Mouse (Mus musculus): ENCODE results near the gene Stk11. TPM values are rescaled to one million over a fixed set of nuclear protein-coding genes. Genes with fewer than 3 reads are reported as not detected.

Gene Stk11
- polyA plus RNA-seq, 1 experiment from 2014 or later = 10.0 TPM

GRCm38 (mm10) chr10:80139975-80140665 is 24.5 kb downstream of the Stk11 start:
- Histone ChIP-seq H3K9ac (no peak overlapping the region), H3K4me2 (peak overlapping the region; percentile 99; the same call in 1 of the 2 replicates), H3K27ac (peak overlapping the region; percentile 87; the same call in 1 of the 2 replicates), H3K36me3 (peaks cover 19% of the 10 kb centered on the region), H3K27me3 (peaks cover 22% of the 10 kb centered on the region), H3K4me3 (peak overlapping the region; percentile 66; the same call in 1 of the 2 replicates), H3K4me1 (replicated peaks) (peaks cover 75% of the 10 kb centered on the region), H3K9me3 (replicated peaks) (no peaks in the 10 kb centered on the region)
- no peak for ATAC-seq (replicated peaks; ENCODE audit: insufficient number of reproducible peaks, insufficient read depth, low FRiP score, low read depth)
- 75% methylated on average over 11 of the region's 11 CpGs for WGBS

- 72% methylated on average over 10 of the region's 10 CpGs for WGBS
- peaks cover 80% of the 10 kb centered on the region for H3K4me1 ChIP-seq (replicated peaks)
- no peaks in the 10 kb centered on the region for H3K9me3 ChIP-seq (replicated peaks)
- H3K36me3 ChIP-seq = peaks cover 24% of the 10 kb centered on the region
- peak within 1 kb of the TSS; percentile 99 for H3K4me2 ChIP-seq
- H3K9ac ChIP-seq = peak within 1 kb of the TSS; percentile 54
- peak within 1 kb of the TSS; percentile 78 for H3K4me3 ChIP-seq
- H3K27ac ChIP-seq = peak within 1 kb of the TSS; percentile 87
- no peak for ATAC-seq (replicated peaks; ENCODE audit: insufficient number of reproducible peaks, insufficient read depth, low FRiP score, low read depth)
- H3K27me3 ChIP-seq = peaks cover 22% of the 10 kb centered on the region
These were observed 25.0 kb downstream of the Stk11 start, which contains the start of gene Cbarp for GRCm38 (mm10) chr10:80140666-80141035. Gene Cbarp, minus strand, starts transcription at chr10:80140835.

GRCm38 (mm10) chr10:80141243-80141642 is 25.6 kb downstream of the Stk11 start:
- Histone ChIP-seq H3K9me3 (replicated peaks) (no peaks in the 10 kb centered on the region), H3K4me3 (peak overlapping the region; percentile 78), H3K27ac (peak overlapping the region; percentile 87), H3K4me1 (replicated peaks) (peaks cover 85% of the 10 kb centered on the region), H3K27me3 (peaks cover 20% of the 10 kb centered on the region), H3K9ac (peak overlapping the region; percentile 54), H3K4me2 (peak overlapping the region; percentile 82), H3K36me3 (peaks cover 30% of the 10 kb centered on the region)
- WGBS = 1% methylated on average over 29 of the region's 29 CpGs
- peak; percentile 69 for ATAC-seq (replicated peaks; ENCODE audit: insufficient number of reproducible peaks, insufficient read depth, low FRiP score, low read depth)

GRCm38 (mm10) chr10:80141786-80142529 is 26.4 kb downstream of the Stk11 start:
- WGBS = 1% methylated on average over 43 of the region's 43 CpGs
- peak; percentile 85 for ATAC-seq (replicated peaks; ENCODE audit: insufficient number of reproducible peaks, insufficient read depth, low FRiP score, low read depth)
- peaks cover 14% of the 10 kb centered on the region for H3K27me3 ChIP-seq
- peaks cover 85% of the 10 kb centered on the region for H3K4me1 ChIP-seq (replicated peaks)
- peak overlapping the region; percentile 82 for H3K4me2 ChIP-seq
- H3K4me3 ChIP-seq = peak overlapping the region; percentile 78
- peaks cover 32% of the 10 kb centered on the region for H3K36me3 ChIP-seq
- H3K9ac ChIP-seq = peak overlapping the region; percentile 90
- peak overlapping the region; percentile 87 for H3K27ac ChIP-seq
- no peaks in the 10 kb centered on the region for H3K9me3 ChIP-seq (replicated peaks)

GRCm38 (mm10) chr10:80142530-80142925 is 26.9 kb downstream of the Stk11 start:
- Histone ChIP-seq H3K4me3 (peak overlapping the region; percentile 78), H3K36me3 (peaks cover 32% of the 10 kb centered on the region), H3K4me1 (replicated peaks) (peaks cover 85% of the 10 kb centered on the region), H3K9me3 (replicated peaks) (no peaks in the 10 kb centered on the region), H3K4me2 (peak overlapping the region; percentile 82), H3K9ac (peak overlapping the region; percentile 90), H3K27ac (peak overlapping the region; percentile 87), H3K27me3 (0 out of 2 replicates have a peak, but pooled peaks cover 9% of the 10 kb centered on the region)
- ATAC-seq (replicated peaks; ENCODE audit: insufficient number of reproducible peaks, insufficient read depth, low FRiP score, low read depth) = no peak
- under 1% methylated on average over 15 of the region's 15 CpGs for WGBS

- 92% methylated on average over 7 of the region's 7 CpGs for WGBS
- H3K9ac ChIP-seq = no peak overlapping the region
- peak overlapping the region; percentile 82; the same call in 1 of the 2 replicates for H3K4me2 ChIP-seq
- H3K4me1 ChIP-seq (replicated peaks) = peaks cover 78% of the 10 kb centered on the region
- H3K4me3 ChIP-seq = peak overlapping the region; percentile 78; the same call in 1 of the 2 replicates
- H3K27ac ChIP-seq = no peak overlapping the region
- 0 out of 2 replicates have a peak, but pooled peaks cover 2% of the 10 kb centered on the region for H3K27me3 ChIP-seq
- ATAC-seq (replicated peaks; ENCODE audit: insufficient number of reproducible peaks, insufficient read depth, low FRiP score, low read depth) = no peak
- no peaks in the 10 kb centered on the region for H3K9me3 ChIP-seq (replicated peaks)
- H3K36me3 ChIP-seq = peaks cover 32% of the 10 kb centered on the region
These were observed 28.1 kb downstream of the Stk11 start for GRCm38 (mm10) chr10:80143664-80144063.

GRCm38 (mm10) chr10:80144159-80144558 is 28.6 kb downstream of the Stk11 start:
- Histone ChIP-seq H3K27ac (no peak overlapping the region), H3K9me3 (replicated peaks) (no peaks in the 10 kb centered on the region), H3K4me3 (no peak overlapping the region), H3K4me2 (no peak overlapping the region), H3K27me3 (no peaks in the 10 kb centered on the region), H3K4me1 (replicated peaks) (peaks cover 73% of the 10 kb centered on the region), H3K36me3 (peaks cover 32% of the 10 kb centered on the region), H3K9ac (no peak overlapping the region)
- no peak for ATAC-seq (replicated peaks; ENCODE audit: insufficient number of reproducible peaks, insufficient read depth, low FRiP score, low read depth)
- 87% methylated on average over 12 of the region's 12 CpGs for WGBS

GRCm38 (mm10) chr10:80144864-80145838 is 29.5 kb downstream of the Stk11 start:
- Histone ChIP-seq H3K4me1 (replicated peaks) (peaks cover 66% of the 10 kb centered on the region), H3K9ac (peak overlapping the region; percentile 41; the same call in 1 of the 2 replicates), H3K9me3 (replicated peaks) (no peaks in the 10 kb centered on the region), H3K4me3 (no peak overlapping the region), H3K4me2 (0 out of 2 replicates have a peak overlapping the region, but pooled peaks have one; percentile 80), H3K36me3 (peaks cover 32% of the 10 kb centered on the region), H3K27me3 (no peaks in the 10 kb centered on the region), H3K27ac (peak overlapping the region; percentile 100)
- no peak for ATAC-seq (replicated peaks; ENCODE audit: insufficient number of reproducible peaks, insufficient read depth, low FRiP score, low read depth)
- WGBS = 72% methylated on average over 20 of the region's 20 CpGs

GRCm38 (mm10) chr10:80145896-80146295 is 30.3 kb downstream of the Stk11 start:
- peak overlapping the region; percentile 80; the same call in 1 of the 2 replicates for H3K4me2 ChIP-seq
- peak overlapping the region; percentile 100 for H3K27ac ChIP-seq
- no peaks in the 10 kb centered on the region for H3K27me3 ChIP-seq
- peak overlapping the region; percentile 41; the same call in 1 of the 2 replicates for H3K9ac ChIP-seq
- H3K4me3 ChIP-seq = no peak overlapping the region
- H3K4me1 ChIP-seq (replicated peaks) = peaks cover 64% of the 10 kb centered on the region
- WGBS = 80% methylated on average over 6 of the region's 6 CpGs
- no peak for ATAC-seq (replicated peaks; ENCODE audit: insufficient number of reproducible peaks, insufficient read depth, low FRiP score, low read depth)
- H3K9me3 ChIP-seq (replicated peaks) = no peaks in the 10 kb centered on the region
- peaks cover 32% of the 10 kb centered on the region for H3K36me3 ChIP-seq

- 53% methylated on average over 4 of the region's 4 CpGs for WGBS
- Histone ChIP-seq H3K36me3 (peaks cover 33% of the 10 kb centered on the region), H3K9me3 (replicated peaks) (no peaks in the 10 kb centered on the region), H3K4me2 (peak overlapping the region; percentile 80; the same call in 1 of the 2 replicates), H3K27ac (peak overlapping the region; percentile 100), H3K9ac (peak overlapping the region; percentile 41; the same call in 1 of the 2 replicates), H3K4me3 (no peak overlapping the region), H3K27me3 (no peaks in the 10 kb centered on the region), H3K4me1 (replicated peaks) (peaks cover 60% of the 10 kb centered on the region)
- no peak for ATAC-seq (replicated peaks; ENCODE audit: insufficient number of reproducible peaks, insufficient read depth, low FRiP score, low read depth)
These were observed 31.0 kb downstream of the Stk11 start for GRCm38 (mm10) chr10:80146568-80147011.
